Mouse (Mus musculus) heart, adult 8-10 months (tissue): ENCODE results near the gene Mllt3. TPM values are rescaled to one million over a fixed set of nuclear protein-coding genes. Genes with fewer than 3 reads are reported as not detected.

Experiments used
- total RNA-seq, 4 experiments: library from RNA; stranded (reverse); gene quantifications; 2 replicates each; pipeline ENCODE4 v1.2.4; 2022

Gene Mllt3
- total RNA-seq, 4 experiments from 2014 or later = 14.6 to 17.5 (median 15.6) TPM

Other genes starting within 250 kb of the Mllt3 start
- 10 to 100 TPM; 15.3 to 22.0 (median 18.6) TPM for gene Focad, start 61.3 kb upstream of the Mllt3 start, total RNA-seq